Mouse (Mus musculus): ENCODE measurements around the gene Tmem51. TPM values are rescaled to one million over a fixed set of nuclear protein-coding genes. Genes with fewer than 3 reads are reported as not detected.

The Tmem51 gene
- total RNA-seq, 2 experiments from 2014 or later, result 18.7 TPM

- no peak for ATAC-seq (ENCODE audit: poor library complexity, severe bottlenecking)
Observed at GRCm38 (mm10) chr4:142026965-142027364, 57.1 kb downstream of the Tmem51 start.

GRCm38 (mm10) chr4:142024536-142024935, 59.6 kb downstream of the Tmem51 start:
- ATAC-seq (ENCODE audit: poor library complexity, severe bottlenecking), result no peak

DNA sequence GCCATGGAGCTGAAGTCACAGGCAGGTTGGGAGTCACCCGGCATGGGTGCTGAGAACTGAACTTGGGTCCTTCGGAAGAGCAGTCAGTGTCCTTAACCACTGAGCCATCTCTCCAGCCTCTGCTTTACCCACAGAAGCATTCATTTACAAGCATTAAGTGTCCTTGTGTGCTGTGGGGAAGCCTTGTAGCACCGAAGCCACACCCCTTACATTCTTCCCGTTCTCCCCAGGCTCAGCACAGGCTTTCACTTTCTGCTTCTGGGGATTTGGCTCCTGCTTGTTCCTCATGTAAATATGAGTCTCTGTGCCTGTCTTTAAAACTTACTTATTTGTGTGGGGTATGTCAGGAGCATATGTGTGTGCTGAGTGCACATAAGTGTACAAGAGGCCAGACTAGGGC, 60.9 kb downstream of the Tmem51 start:
- ATAC-seq (ENCODE audit: poor library complexity, severe bottlenecking), result peak; percentile 85

DNA sequence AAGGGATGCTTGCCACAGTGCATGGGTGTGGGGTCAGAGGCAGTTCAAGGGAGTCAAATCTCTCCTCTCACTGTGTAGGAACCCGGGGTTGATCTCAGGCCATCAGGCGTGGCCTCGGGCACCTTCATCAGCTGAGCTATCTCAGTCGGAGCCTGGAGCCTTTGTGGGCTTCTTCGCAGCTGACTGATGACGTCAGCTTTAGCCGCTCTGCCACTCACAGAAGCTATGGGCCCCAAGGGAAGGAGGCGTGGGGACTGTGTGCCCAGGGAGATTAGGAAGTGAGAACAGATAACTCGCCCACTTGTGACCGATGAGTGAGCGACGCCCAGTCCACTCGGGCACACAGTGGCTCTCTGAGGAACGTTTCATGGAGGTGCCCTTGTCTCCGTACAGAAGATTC, 66.4 kb downstream of the Tmem51 start:
- peak; percentile 83 for ATAC-seq (ENCODE audit: poor library complexity, severe bottlenecking)

DNA sequence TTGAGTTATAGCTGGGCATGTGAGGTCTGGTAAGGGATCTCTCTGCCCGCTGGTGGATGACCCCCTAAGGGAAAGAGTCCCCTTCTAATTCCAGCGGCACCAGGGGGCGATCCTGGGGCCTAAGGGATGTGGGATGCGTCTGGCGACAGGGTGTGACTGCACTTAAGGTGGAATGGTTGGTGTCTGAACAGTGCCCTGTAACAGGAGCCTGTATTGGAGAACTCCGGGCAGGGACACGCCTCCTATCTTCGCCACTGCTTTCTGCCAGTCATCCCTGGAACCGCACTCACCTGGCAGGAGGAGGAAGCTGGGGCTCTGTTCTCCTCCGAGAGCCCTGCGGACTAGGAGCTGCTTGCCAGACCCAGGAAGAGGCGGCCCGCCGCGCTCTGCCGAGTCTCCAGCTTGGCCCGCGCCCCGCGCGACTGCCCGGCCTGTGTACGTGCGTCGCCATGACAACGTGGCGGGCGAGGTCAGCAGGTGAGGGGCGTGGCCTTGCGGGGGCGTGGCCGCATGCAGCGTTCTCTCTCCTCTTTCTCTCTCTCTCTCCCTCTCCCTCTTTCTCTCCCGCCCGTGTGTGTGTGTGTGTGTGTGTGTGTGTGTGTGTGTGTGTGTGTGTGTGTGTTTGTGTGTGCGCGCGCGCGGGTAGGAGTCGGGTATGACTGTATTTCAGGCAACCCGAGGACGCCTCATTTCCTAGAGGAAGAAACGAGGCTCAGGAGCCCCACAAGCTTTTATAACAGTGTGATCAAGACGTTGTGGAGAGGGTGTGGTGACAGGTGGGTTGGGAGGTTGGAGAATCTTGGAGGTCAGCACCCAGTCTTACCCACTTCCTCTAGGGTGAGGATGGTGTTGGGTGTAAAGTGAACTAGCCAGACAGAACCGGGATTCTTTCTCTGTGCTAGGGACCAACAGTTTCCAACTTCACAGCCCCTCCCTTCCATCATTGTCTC, 69.2 kb downstream of the Tmem51 start, which contains the start of gene Fhad1:
TSS of gene Fhad1 (minus strand) at position 424 of the 950 bp plus-strand sequence.
- peak; percentile 46 for ATAC-seq (ENCODE audit: poor library complexity, severe bottlenecking)

DNA sequence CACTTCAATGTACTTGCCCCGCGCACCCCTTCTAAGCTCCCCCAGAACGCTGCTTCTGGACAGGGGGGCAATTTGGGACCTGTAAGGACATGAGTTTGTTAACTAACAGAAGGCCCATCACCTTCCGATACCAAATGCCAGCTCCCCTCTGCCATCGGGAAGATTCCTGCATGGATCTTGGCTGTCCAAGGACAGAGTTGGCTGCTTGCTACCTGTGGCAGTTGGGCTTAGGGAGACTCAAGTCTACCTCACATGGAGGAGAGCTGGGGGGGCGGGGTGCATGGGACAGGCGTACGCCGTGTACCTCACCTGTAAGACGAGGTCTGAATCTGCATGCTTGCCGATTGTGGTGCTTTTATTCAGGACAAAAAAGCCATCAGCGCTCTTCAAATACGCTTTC, 72.9 kb downstream of the Tmem51 start:
- no peak for ATAC-seq (ENCODE audit: poor library complexity, severe bottlenecking)

DNA sequence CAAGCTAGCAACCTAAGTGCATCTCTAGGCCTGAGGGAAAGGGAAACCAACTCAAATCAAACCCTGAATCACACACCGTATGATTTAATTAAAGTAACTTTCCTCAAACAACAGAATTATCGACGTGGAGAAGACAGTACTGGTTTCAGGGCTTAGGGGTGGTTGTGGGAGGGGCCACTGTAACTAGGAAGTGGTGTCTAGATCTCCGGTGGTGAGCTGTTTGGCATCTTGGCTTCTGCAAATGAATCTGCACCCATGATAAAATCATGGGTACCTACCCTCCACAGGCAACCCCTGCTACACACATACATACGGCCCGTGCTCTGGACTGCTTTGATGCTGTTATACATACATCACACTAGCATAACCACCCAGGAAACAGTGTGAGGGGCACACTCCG, 73.7 kb downstream of the Tmem51 start:
- peak; percentile 50; the same call in 1 of the 2 replicates for ATAC-seq (ENCODE audit: poor library complexity, severe bottlenecking)

DNA sequence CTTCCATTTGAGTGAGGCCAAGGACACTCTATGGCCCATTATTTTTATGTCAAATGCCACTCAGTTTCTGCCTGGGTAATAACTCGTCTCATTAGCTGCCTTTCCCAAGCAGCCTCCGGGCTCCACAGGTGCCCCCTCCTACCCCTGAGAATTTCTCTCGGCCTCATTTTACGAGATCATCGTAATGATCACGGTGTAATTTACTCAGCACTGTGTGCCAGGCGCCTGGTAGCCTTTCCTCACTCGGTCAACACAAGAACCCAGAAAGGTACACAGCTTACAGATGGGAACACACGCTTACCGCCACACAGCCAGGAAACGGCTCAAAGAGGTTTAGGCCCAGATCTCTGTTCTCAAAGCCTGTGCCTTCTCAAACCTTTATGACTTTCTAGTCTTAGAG, 75.9 kb downstream of the Tmem51 start:
- no peak for ATAC-seq (ENCODE audit: poor library complexity, severe bottlenecking)

DNA sequence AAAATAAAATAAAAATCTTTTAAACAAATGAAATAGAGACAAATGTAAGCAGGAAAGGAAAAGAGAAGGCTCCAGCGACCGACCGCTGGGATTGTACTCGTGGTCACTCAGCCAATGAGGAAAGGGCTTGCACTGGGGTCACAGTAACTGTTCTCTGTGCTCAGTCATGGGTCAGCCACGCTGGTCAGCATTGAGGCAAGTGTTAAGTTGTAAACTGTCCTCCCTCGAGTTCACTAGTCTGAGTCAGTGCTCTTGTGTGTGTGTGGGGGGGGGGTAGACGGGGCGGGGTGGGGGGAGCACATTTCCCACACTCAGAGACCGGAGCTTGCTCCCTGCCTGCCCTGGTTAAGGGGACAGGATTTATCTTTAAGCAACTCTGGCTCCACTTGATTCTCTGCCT, 83.5 kb downstream of the Tmem51 start:
- no peak for ATAC-seq (ENCODE audit: poor library complexity, severe bottlenecking)

DNA sequence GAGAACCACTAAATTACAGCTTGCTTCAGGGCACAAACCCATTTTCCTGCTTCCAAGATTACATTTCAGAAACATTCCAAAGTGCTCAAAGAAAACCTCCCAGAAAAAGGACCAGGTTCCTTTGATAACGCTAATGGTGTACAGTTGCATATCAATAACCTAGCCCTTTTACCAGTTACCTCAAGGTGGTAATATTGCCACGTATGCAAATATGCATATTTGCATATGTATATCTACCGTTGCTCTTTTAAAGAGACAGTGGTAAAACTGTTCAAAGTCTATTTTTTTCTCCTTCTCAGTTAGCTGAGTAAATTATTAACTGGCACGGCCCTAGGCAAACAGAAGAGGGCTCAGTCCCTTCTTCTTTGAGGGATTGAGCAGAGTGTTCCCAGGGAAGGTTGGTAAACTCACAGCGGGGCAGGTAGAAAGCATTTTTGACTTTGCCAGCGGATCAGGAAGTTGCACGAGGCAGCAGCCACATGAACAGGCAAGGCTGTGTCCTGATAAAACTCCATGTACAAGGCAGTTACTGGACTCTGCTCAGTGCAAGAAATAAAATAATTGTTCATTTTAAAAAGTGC, 84.5 kb downstream of the Tmem51 start:
- ATAC-seq (ENCODE audit: poor library complexity, severe bottlenecking), result no peak

GRCm38 (mm10) chr4:141998282-141998821, 85.8 kb downstream of the Tmem51 start:
- peak; percentile 45 for ATAC-seq (ENCODE audit: poor library complexity, severe bottlenecking)

GRCm38 (mm10) chr4:141996880-141997279, 87.2 kb downstream of the Tmem51 start:
- ATAC-seq (ENCODE audit: poor library complexity, severe bottlenecking), result no peak

DNA sequence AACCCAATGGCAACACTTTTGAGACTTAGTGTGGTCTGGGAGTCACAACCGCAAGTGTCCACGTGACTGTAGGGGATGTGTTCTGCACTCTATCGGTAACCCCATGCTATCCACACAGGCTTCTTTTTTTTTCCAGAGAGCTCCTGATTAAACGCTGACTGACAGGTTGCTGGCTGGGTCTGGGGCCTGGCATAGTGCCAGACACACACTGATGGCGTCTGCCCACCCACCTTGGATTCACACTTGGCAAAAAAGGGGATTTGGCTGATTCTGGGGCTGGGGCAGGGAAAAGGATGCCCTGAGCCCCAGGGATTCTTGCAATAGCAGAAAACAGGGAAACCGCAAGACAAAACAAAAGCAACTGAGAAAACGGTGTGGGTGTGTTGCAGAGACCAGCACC, 88.0 kb downstream of the Tmem51 start:
- ATAC-seq (ENCODE audit: poor library complexity, severe bottlenecking), result no peak

GRCm38 (mm10) chr4:141994062-141994471, 90.0 kb downstream of the Tmem51 start:
- ATAC-seq (ENCODE audit: poor library complexity, severe bottlenecking), result peak; percentile 86

DNA sequence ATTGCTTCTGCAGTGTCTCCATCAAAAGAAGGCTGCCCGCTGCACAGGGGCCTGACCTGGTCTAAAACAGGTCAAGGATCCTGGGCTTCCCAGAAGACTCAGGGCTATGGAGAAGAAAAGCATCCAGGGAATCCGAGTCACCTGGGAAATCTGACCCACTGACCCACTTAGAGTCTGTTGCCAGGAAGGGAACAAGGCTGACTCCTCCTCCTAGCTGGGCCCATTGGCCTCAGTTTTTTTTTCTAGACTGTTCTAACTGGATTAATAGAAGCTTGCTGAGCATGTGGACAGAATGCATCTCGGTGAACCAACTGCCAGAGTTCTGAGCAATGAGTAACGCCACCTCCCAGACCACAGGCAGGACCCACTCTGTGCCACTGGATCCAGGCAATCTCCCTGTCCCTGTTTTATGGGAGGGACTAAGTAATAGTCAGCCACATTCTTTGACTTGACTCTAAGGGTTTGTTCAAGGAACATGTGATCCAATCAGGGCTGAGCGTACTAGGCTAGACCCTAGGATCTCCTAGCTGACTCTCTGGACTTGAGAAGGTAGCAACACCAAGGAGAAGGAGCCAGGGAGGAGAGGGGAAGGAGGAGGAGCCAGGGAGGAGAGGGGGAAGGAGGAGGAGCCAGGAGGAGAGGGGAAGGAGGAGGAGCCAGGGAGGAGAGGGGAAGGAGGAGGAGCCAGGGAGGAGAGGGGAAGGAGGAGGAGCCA, 90.6 kb downstream of the Tmem51 start:
- peak; percentile 11; the same call in 1 of the 2 replicates for ATAC-seq (ENCODE audit: poor library complexity, severe bottlenecking)

- no peak for ATAC-seq (ENCODE audit: poor library complexity, severe bottlenecking)
Observed at GRCm38 (mm10) chr4:141992530-141993204, 91.4 kb downstream of the Tmem51 start.

DNA sequence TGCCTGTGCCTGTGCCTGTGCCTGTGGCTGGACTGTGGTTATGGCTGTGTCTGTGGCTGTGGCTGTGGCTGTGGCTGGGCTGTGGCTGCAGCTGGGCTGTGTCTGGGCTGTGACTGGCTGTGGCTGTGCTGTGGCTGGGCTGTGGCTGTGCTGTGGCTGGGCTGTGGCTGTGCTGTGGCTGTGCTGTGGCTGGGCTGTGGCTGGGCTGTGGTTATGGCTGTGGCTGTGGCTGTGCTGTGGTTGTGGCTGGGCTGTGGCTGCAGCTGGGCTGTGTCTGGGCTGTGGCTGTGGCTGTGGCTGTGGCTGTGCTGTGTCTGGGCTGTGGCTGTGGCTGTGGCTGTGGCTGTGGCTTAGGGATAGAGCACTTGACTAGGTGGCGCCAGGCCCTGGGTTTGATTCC, 95.9 kb downstream of the Tmem51 start:
- ATAC-seq (ENCODE audit: poor library complexity, severe bottlenecking), result 0 out of 2 replicates have a peak, but pooled peaks have one; percentile 24

DNA sequence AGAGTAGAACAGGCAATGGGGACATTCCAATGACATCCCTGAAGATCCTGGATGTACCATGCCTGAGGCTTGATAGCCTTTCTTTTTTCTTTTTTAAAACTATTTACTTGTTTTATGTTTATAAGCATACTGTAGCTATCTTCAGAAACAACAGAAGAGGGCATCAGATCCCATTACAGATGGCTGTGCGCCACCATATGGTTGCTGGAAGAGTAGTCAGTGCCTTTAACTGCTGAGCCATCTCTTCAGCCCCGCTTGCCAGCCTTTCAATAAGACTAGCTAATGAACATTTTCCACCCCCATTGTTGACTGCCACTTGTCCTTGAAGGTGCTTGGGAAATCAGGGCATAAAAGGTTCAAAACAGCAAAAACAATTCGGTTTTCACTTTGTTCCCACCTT, 100.4 kb downstream of the Tmem51 start:
- no peak for ATAC-seq (ENCODE audit: poor library complexity, severe bottlenecking)

- ATAC-seq (ENCODE audit: poor library complexity, severe bottlenecking), result no peak
Observed at GRCm38 (mm10) chr4:141981475-141981874, 102.6 kb downstream of the Tmem51 start.

Measured in megakaryocyte, adult 5-6 weeks (primary cell).